Mouse (Mus musculus) kidney, adult 2 months (tissue): Measurements from ENCODE around the gene Htr1f. TPM values are rescaled to one million over a fixed set of nuclear protein-coding genes. Genes with fewer than 3 reads are reported as not detected.
A peak's percentile ranks its signal among the peaks of the same experiment; 100 is the strongest.

Source experiments
- DNase-seq: peaks from one replicate; pipeline ENCODE4 v3.0.0; 2021
- H3K27ac ChIP-seq: fragments of 200-500 bp; 2 replicates; pipeline ENCODE4 v1.5.1; 2012; ENCODE audit warnings: low read depth, low read length, control low read depth, inconsistent platforms; ENCODE audit not compliant: insufficient read depth
- H3K27me3 ChIP-seq: fragments of 200-500 bp; replicated peaks from 2 replicates; pipeline ENCODE4 v1.6.1; 2012; ENCODE audit warnings: mild to moderate bottlenecking, moderate library complexity, low read length, inconsistent platforms; ENCODE audit not compliant: control insufficient read depth, insufficient read depth
- H3K36me3 ChIP-seq: fragments of 200-500 bp; 2 replicates; pipeline ENCODE4 v1.6.1; 2012; ENCODE audit warnings: mild to moderate bottlenecking, moderate library complexity, low read length, inconsistent platforms; ENCODE audit not compliant: control insufficient read depth, insufficient read depth
- H3K4me1 ChIP-seq: fragments of 200-500 bp; 2 replicates; pipeline ENCODE4 v1.6.1; 2011; ENCODE audit warnings: low read length; ENCODE audit not compliant: control insufficient read depth, insufficient read depth
- H3K4me3 ChIP-seq: fragments of 200-500 bp; 2 replicates; pipeline ENCODE4 v1.5.1; 2011; ENCODE audit warnings: mild to moderate bottlenecking, low read depth, low read length, control low read depth; ENCODE audit not compliant: insufficient read depth
- CTCF ChIP-seq: fragments of 200-500 bp; conservative IDR thresholded peaks from 2 replicates; pipeline ENCODE4 v1.5.1; 2011; ENCODE audit warnings: low read depth, mild to moderate bottlenecking, control low read depth, low read length, moderate library complexity, mixed read lengths; ENCODE audit not compliant: insufficient read depth, insufficient read length
- POLR2A ChIP-seq: fragments of 200-500 bp; IDR thresholded peaks from one replicate; pipeline ENCODE4 v1.6.1; 2011; ENCODE audit warnings: low read depth, low read length, control low read depth
- WGBS: fragments of 180-500 bp; shearing (Covaris S2); methylation state at CpG from one replicate; pipeline ENCODE4 v1.1.7; 2018; 5-methylcytosine and 5-hydroxymethylcytosine counted together
- polyA plus RNA-seq: library from polyadenylated mRNA; depleted of rRNA; stranded (reverse); fragments of >200 nt; gene quantifications from 2 replicates; pipeline ENCODE4 v1.2.3, GENCODE M21; 2012

Htr1f gene
- polyA plus RNA-seq, 1 experiment, result not detected

DNA sequence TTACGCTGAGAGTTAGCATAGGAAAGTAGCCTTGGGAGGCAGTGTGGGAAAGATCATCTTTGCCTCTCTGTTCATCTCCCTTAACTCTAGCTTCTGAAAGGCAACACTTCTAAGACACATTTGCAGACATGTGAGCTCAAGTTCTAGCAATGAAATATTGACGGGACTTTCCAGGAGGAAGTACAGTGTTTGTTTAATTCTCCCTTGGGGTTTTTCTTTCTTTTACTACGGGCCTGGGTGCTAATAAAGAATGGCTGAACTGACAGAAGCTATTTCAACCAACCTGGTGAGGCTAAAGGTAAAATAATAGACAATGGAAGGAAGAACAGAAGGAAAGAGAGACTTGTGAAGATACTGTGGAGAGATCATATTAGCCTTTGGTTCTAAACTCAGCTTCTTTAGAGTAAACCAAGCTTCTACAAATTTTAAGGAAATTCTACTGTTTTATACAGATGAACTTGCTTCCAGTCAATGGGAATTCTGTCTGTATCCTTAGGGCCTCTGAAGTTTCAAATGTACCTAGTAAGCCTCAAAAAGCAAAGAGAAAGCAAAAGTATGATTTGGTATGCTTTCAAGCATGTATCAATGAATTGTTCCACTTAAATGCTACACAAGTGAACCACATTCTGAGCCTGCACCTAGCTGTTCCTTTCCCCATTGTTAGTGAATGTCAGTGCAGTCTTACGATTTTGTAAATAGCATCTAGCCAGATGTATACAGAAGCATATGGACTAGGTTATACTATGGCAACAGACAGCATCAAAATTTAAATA is 131.9 kb downstream of the Htr1f start:
- TF ChIP-seq CTCF (no peak), POLR2A (no peak)
- H3K4me3 ChIP-seq, result no peak overlapping the region
- no peaks in the 10 kb centered on the region for H3K4me1 ChIP-seq
- no peak for DNase-seq
- no peak overlapping the region for H3K27ac ChIP-seq
- no peaks in the 10 kb centered on the region for H3K27me3 ChIP-seq
- WGBS, result 47% methylated on average over 4 of the region's 4 CpGs
- H3K36me3 ChIP-seq, result no peaks in the 10 kb centered on the region

DNA sequence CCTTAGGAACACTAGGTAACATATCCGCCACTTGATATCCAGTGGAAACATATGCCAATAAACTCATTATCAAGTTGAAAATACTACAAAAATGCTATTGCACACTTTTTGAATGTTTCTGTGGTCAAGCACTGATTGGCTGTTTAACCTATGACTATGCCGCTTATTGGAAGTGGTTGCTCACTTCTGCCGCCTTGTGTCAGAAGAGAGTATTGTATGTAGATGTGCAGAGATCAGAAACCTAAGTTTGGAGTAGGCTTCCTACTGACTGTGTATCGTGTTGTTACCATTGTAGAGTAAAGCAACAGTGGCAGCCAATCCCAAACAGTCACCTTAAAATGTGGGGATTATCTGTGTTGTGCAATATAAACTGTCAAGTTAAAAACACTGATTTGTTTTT is 144.0 kb downstream of the Htr1f start:
- DNase-seq, result peak; percentile 6
- no peak overlapping the region for H3K27ac ChIP-seq
- H3K36me3 ChIP-seq, result no peaks in the 10 kb centered on the region
- 90% methylated on average over 4 of the region's 4 CpGs for WGBS
- no peak overlapping the region for H3K4me3 ChIP-seq
- no peaks in the 10 kb centered on the region for H3K27me3 ChIP-seq
- TF ChIP-seq CTCF, result no peak
- H3K4me1 ChIP-seq, result no peaks in the 10 kb centered on the region

DNA sequence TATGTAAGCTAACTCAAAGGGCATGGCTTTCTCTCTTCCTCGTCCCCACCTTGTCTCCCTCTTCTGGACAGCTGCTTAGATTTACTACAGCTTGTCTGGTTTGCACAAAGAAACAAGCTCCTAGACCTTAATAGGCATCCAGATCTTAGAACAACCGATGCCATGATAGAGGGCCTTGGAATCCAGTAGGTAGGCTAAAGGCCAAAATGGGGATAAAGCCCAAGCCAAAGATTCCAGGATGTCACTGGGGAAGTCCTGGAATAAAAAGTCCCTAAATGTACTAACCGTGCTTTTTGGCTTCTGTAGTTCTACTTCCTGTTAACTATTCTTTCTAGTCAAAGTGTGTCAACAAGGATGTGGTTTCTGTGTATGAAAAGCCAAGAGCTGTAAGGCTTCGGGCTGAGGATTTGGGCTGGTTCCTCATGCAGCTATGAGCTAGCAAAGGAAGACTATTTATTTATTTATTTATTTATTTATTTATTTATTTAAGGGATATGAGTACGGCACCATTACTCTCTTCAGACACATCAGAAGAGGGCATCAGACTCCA is 163.9 kb downstream of the Htr1f start:
- TF ChIP-seq POLR2A, result no peak
- no peak overlapping the region for H3K4me3 ChIP-seq
- H3K27me3 ChIP-seq, result no peaks in the 10 kb centered on the region
- DNase-seq, result peak; percentile 2
- WGBS, result 71% methylated on average over 5 of the region's 5 CpGs
- H3K27ac ChIP-seq, result no peak overlapping the region
- H3K4me1 ChIP-seq, result no peaks in the 10 kb centered on the region
- no peaks in the 10 kb centered on the region for H3K36me3 ChIP-seq

DNA sequence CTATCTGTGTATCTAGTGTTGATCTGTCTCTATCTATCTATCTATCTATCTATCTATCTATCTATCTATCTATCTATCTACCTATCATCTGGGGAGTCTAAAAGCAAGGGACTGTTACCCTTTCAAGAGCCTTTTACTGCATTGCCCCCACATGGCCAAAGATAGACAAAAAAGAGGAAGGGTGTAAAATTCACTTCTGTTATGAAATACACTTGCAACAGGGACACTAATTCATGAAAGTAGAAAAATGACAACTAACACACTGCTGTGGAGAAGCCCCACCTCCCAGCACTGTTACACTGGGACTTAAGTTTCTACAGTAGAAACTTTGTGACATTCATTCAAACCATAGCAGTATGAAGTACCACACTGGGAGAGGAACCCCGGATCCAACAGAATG is 170.9 kb downstream of the Htr1f start:
- no peak overlapping the region for H3K27ac ChIP-seq
- H3K4me1 ChIP-seq, result no peaks in the 10 kb centered on the region
- WGBS, result 83% methylated on average over 1 of the region's 1 CpGs
- no peaks in the 10 kb centered on the region for H3K27me3 ChIP-seq
- H3K36me3 ChIP-seq, result no peaks in the 10 kb centered on the region
- TF ChIP-seq POLR2A, result no peak
- TF ChIP-seq CTCF, result no peak
- H3K4me3 ChIP-seq, result no peak overlapping the region
- no peak for DNase-seq

DNA sequence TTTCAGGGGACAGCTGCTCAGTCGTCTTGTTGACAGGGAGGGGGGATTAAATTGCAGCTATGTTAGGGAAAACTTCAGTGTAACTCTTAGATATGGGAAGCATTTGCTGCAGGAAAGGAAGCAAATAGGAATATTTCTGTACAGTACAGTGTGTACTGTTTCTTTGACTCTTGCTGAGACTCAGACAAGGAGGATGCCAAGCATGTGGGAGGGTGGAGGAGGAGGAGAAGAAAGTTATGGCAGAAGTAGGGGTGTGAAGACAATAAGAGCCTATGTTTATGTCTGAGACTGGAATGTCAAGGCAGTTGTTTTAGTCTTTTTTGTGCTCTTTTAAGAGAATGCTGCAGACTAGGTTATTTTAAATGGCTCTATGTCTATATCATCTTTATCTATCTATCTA is 171.6 kb downstream of the Htr1f start:
- no peaks in the 10 kb centered on the region for H3K27me3 ChIP-seq
- no peak overlapping the region for H3K4me3 ChIP-seq
- no peak overlapping the region for H3K27ac ChIP-seq
- H3K36me3 ChIP-seq, result no peaks in the 10 kb centered on the region
- WGBS, result 33% methylated on average over 1 of the region's 1 CpGs
- H3K4me1 ChIP-seq, result no peaks in the 10 kb centered on the region
- TF ChIP-seq CTCF (no peak), POLR2A (no peak)
- no peak for DNase-seq

DNA sequence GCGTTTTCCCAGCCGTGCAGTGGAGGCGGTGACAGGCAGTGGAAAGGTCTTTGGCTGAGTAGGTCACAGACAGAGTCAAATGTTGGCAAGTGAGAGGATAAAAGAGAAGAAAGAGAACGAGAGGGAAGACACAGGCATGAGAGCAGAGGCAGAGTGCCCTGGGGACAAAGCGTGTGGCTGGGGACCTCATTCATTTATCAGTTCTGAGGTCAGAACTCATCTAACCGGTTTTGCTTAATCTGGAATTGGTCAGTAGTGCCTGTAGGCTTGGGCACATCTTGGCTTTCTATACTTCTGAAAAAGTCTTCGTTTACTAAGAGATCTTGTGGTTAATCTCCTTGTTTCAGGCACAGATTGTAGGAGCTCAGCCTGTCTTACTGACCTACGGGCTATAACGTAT is 182.2 kb downstream of the Htr1f start:
- TF ChIP-seq POLR2A, result no peak
- TF ChIP-seq CTCF, result no peak
- Histone ChIP-seq H3K4me1 (no peaks in the 10 kb centered on the region), H3K27ac (no peak overlapping the region), H3K4me3 (no peak overlapping the region), H3K36me3 (no peaks in the 10 kb centered on the region), H3K27me3 (no peaks in the 10 kb centered on the region)
- WGBS, result 31% methylated on average over 9 of the region's 9 CpGs
- DNase-seq, result no peak

DNA sequence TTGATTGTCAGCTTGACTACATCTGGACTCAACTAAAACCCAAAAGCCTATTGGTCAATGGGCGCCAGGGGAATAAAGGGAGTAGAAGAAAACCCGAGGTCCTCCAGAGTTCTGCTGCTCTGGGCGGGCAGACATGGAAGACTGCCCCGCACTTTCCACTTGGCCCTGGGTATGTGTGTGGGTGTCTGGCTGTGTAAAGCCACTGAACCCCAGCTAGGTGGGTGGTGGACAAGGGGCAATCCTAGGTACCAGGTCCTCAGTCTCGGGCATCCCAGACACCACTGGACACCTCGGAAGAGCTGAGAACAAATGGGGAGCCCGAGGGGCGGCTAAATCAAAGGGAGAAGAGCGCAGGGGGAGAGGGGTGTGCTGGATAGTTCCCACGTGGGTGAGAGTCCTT is 196.9 kb downstream of the Htr1f start:
- DNase-seq, result no peak
- H3K4me1 ChIP-seq, result no peaks in the 10 kb centered on the region
- H3K27me3 ChIP-seq, result no peaks in the 10 kb centered on the region; the same call in 1 of the 2 replicates
- H3K27ac ChIP-seq, result no peak overlapping the region
- H3K4me3 ChIP-seq, result no peak overlapping the region
- no peak for TF ChIP-seq POLR2A
- TF ChIP-seq CTCF, result no peak
- no peaks in the 10 kb centered on the region for H3K36me3 ChIP-seq
- WGBS, result 42% methylated on average over 10 of the region's 10 CpGs

DNA sequence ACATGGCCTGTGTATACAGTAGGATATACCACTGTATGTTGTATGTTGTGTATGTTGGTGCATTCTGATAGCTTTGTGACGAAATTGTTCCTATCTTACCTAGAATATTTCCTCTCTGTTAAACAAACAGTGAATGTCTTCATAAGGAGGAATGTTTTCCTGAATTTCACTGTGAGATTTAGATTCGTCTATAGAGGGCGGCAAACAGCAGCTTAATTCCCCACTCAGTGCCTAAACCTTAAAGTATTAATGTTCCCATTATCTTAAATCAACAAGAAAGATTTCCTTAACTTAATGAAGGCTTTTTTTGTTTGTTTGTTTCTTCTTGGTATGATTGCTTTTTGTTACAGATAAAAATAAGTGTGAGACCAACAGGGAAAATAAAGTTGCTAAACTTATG is 198.5 kb downstream of the Htr1f start:
- no peaks in the 10 kb centered on the region for H3K36me3 ChIP-seq
- no peak for TF ChIP-seq CTCF
- no peak for TF ChIP-seq POLR2A
- H3K27ac ChIP-seq, result no peak overlapping the region
- H3K4me3 ChIP-seq, result no peak overlapping the region
- no peaks in the 10 kb centered on the region; the same call in 1 of the 2 replicates for H3K27me3 ChIP-seq
- DNase-seq, result peak; percentile 17
- H3K4me1 ChIP-seq, result no peaks in the 10 kb centered on the region
- 24% methylated on average over 3 of the region's 3 CpGs for WGBS
